Mouse (Mus musculus): ENCODE results near the gene Nt5c3.

Nt5c3 gene

GRCm38 (mm10) chr6:56877985-56878384, 45.7 kb downstream of the Nt5c3 start:
- TF ChIP-seq GATA4 (IDR thresholded peaks at IDR 0.05; ENCODE audit: insufficient replicate concordance, low read length): no peak

GRCm38 (mm10) chr6:56876870-56877269, 46.9 kb downstream of the Nt5c3 start:
- TF ChIP-seq GATA4 (IDR thresholded peaks at IDR 0.05; ENCODE audit: insufficient replicate concordance, low read length): no peak

- TF ChIP-seq GATA4 (IDR thresholded peaks at IDR 0.05; ENCODE audit: insufficient replicate concordance, low read length): no peak
Measured at GRCm38 (mm10) chr6:56870027-56870426, 53.7 kb downstream of the Nt5c3 start.

- TF ChIP-seq GATA4 (IDR thresholded peaks at IDR 0.05; ENCODE audit: insufficient replicate concordance, low read length): no peak
Measured at GRCm38 (mm10) chr6:56868565-56868964, 55.2 kb downstream of the Nt5c3 start.

- TF ChIP-seq GATA4 (IDR thresholded peaks at IDR 0.05; ENCODE audit: insufficient replicate concordance, low read length): no peak
Measured at GRCm38 (mm10) chr6:56860205-56860848, 63.4 kb downstream of the Nt5c3 start.

GRCm38 (mm10) chr6:56856748-56857147, 67.0 kb downstream of the Nt5c3 start:
- TF ChIP-seq GATA4 (IDR thresholded peaks at IDR 0.05; ENCODE audit: insufficient replicate concordance, low read length): no peak

GRCm38 (mm10) chr6:56854803-56855202, 68.9 kb downstream of the Nt5c3 start:
- no peak for TF ChIP-seq GATA4 (IDR thresholded peaks at IDR 0.05; ENCODE audit: insufficient replicate concordance, low read length)

GRCm38 (mm10) chr6:56850315-56850714, 73.4 kb downstream of the Nt5c3 start:
- no peak for TF ChIP-seq GATA4 (IDR thresholded peaks at IDR 0.05; ENCODE audit: insufficient replicate concordance, low read length)

- TF ChIP-seq GATA4 (IDR thresholded peaks at IDR 0.05; ENCODE audit: insufficient replicate concordance, low read length): no peak
Measured at GRCm38 (mm10) chr6:56848974-56849373, 74.8 kb downstream of the Nt5c3 start.

- TF ChIP-seq GATA4 (IDR thresholded peaks at IDR 0.05; ENCODE audit: insufficient replicate concordance, low read length): no peak
Measured at GRCm38 (mm10) chr6:56844365-56844764, 79.4 kb downstream of the Nt5c3 start.

- no peak for TF ChIP-seq GATA4 (IDR thresholded peaks at IDR 0.05; ENCODE audit: insufficient replicate concordance, low read length)
Measured at GRCm38 (mm10) chr6:56843229-56843628, 80.5 kb downstream of the Nt5c3 start.

GRCm38 (mm10) chr6:56837621-56838020, 86.1 kb downstream of the Nt5c3 start:
- no peak for TF ChIP-seq GATA4 (IDR thresholded peaks at IDR 0.05; ENCODE audit: insufficient replicate concordance, low read length)

GRCm38 (mm10) chr6:56837166-56837565, 86.6 kb downstream of the Nt5c3 start:
- no peak for TF ChIP-seq GATA4 (IDR thresholded peaks at IDR 0.05; ENCODE audit: insufficient replicate concordance, low read length)

- no peak for TF ChIP-seq GATA4 (IDR thresholded peaks at IDR 0.05; ENCODE audit: insufficient replicate concordance, low read length)
Measured at GRCm38 (mm10) chr6:56835532-56835931, 88.2 kb downstream of the Nt5c3 start.

GRCm38 (mm10) chr6:56834769-56835168, 89.0 kb downstream of the Nt5c3 start:
- TF ChIP-seq GATA4 (IDR thresholded peaks at IDR 0.05; ENCODE audit: insufficient replicate concordance, low read length): no peak

- TF ChIP-seq GATA4 (IDR thresholded peaks at IDR 0.05; ENCODE audit: insufficient replicate concordance, low read length): no peak
Measured at GRCm38 (mm10) chr6:56832830-56833229, 90.9 kb downstream of the Nt5c3 start.

GRCm38 (mm10) chr6:56832407-56832796, 91.3 kb downstream of the Nt5c3 start:
- no peak for TF ChIP-seq GATA4 (IDR thresholded peaks at IDR 0.05; ENCODE audit: insufficient replicate concordance, low read length)
